Mouse (Mus musculus): ENCODE data around the gene Pced1b.
A peak's percentile ranks its signal among the peaks of the same experiment; 100 is the strongest.
"Not testable (repeated sequence)": the region's sequence is repeated elsewhere in the genome, so short reads cannot be mapped to it uniquely, and the experiment has no call there.

The Pced1b gene

DNA sequence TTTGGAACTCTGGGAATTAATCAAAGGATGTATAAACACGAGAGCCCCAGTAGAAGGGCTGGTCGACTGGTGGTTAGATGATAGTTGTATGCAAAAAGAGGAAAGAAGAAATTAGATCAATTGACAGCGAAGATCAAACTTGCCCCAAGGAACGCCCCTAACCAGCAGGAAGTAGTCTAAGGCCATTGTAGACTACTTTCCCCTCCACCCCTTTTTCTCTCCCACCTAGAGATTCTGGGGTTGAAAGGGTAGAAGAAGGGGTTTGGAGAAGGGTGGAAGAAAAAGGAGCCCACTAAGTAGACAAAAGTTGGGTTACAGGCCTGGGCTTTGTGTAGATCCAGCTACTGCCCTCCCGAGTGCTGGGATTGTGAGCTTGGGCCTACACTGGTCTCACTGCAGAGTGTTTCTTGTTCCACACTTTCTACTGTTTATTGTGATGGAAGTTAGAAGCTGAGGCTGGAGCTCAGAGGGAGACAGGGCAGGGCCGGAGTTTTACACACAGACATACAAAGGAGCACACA lies 125.8 kb downstream of the Pced1b start:
- DNase-seq (ENCODE audit: low spot score in 2 of 2) = no peak

DNA sequence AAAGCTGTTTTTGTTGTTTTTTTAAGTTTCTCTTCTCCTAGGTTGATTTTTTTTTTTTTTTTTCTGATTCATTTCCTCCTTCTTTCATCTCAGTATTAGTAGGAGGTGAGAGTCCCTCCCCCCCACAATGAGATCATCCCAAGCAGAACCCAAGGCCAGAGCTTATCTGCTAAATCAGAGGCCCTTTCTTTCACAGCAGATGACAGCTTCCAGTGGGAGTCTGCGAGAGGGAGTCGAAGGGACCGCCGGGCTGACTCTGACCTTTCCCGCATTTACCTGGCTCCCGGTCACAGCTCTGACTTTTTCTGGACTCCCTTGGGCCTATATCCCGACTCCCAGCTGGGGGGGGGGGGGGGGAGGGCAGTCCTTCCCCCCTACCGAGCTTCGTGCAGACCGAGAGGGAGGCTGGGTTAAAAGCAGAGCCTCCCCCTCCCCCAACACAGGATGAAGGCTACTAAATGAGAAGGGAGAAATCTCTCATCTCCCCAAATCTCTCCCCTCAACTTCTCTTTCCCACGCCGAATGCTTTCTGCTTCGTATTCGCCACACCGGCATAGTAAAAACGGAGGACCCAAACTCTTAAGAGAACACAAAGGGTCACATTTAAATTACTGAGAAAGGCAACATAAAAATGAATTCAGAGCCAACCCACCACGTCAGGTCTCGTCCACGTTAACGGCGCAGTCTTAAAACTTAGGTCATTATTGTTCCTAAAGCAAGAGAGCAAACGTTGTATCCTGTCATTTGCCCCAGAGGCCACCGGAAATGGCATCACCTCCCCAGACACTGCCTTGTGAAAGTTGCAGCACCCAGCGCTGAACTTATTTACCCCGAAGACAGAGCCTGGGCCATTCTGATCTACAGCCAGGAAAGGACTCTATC lies 126.5 kb downstream of the Pced1b start:
- peak in 1 of 2 experiments; percentile 46 for DNase-seq (ENCODE audit: low spot score in 2 of 2)

DNA sequence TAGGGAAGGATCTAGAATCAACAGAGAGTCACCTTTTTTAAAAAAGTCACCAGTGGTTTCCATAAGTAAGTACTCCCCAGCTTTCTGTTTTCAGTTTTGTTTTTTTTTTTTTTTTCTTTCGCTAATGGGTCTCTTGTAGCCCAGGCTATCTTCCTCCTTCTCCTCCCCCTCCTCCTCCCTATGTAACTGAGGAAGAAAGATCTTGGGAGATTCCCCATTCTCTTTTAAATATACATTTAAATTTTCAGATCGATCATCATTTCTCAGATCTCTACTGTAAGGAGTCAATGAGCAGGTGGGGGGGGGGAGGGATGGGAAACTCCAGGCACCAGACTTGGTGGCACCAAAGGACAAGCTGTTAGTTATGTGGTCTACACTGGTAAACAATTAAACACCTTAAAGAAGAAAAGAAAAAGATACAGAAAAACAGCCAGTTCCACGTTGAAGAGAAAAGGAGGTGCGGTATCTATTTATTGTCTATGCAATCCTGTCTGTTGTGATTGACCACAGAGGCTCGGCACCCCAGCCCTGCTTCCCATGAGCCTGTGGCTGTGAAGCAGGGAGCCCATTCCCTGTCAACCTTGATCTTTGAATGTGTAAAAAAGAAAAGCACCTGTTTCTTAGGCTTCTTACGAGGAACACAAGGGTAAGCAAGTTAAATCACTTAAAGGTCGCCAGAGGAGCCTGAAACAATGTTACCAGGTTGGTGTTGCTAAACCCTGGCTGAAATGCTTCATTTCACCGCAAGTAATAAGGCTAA lies 127.4 kb downstream of the Pced1b start:
- DNase-seq (ENCODE audit: low spot score in 2 of 2) = no peak

DNA sequence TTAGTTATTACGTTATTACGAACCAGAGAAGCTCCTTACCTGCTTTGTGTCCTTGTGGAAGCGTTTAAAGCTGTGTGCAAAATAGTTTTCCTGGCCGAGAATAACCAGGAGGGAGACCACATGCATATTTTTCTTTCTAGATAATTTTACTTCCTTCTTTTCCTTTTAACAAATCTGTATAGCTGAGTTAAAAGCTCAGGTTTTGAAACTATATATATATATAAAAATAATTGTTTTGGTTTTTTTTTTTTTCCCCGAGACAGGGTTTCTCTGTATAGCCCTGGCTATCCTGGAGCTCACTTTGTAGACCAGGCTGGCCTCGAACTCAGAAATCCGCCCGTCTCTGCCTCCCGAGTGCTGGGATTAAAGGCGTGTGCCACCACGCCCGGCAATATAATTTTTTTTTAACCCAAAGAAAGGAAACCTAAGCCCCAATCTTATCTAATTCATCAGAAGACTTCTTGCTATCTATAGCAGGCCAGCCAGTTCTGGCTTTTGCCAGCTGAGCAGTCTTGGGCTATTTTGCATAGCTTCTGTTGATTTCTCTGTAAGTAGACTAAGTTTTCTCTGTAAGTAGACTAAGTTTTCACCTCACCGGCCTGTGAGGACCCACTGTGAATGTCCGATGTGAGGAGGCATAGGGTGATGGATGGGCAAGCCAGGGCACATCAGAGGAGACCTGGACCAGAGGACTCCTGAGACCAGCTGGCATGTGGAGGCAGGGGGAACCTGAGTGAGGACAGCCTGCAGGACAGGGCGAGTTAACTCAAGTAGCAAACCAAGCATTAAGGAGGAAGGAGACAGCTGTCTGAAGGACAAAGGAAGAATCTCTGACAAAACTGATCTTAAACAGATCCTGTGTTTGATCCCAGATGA lies 128.2 kb downstream of the Pced1b start:
- DNase-seq (ENCODE audit: low spot score in 2 of 2) = no peak

DNA sequence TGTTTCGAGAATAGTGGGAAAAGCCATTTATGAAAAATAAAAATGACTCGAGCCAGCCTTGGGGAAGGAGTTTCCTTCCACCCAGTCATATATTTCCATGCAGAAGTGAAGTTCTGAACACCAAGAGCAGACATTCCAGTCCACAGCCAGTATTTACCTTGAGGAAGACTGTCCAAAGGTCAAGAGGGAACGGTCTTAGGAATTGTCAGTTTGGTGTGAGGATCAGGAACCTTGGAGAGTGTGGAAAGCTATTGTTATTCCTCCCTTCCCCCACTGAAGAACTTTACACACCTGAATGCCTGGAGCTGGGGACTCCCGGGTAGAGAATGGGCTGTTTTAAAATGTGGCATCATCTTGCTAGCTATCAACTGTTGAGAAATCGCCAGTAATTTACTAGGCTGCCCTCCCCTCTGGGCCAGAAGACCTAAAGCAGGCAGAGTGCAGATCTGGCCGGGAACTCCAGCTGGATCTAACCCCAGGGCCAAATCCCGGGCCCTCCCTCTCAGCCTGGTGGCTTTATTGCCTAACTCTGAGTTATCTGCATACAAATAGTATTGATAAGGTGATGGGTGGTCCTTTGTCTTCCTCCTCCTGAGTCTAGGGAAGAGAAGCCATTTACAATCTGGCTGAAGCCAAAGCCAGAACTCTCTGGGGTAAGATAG lies 129.3 kb downstream of the Pced1b start:
- peak in 1 of 2 experiments; percentile 28 for DNase-seq (ENCODE audit: low spot score in 2 of 2)

DNA sequence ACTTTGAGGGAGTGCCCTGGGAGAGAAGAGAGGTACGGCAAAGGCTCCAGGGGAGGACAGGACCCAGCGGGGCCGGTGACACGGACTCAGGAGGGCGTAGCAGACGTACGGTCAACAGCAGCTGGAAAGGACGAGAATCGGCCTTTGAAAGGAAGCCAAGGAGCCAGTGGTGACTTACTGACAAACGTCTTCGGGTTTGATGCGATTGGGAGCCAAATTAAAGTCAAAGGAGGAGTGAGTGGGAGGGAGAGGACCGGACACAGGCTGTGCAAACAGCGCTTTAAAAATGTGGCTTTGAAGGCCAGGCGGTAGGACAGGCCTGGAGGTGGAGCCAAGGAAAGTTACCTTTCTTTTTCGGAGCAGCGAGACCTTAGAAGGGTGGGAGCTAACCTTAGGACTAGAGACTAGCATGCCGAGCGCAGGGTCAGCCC lies 129.9 kb downstream of the Pced1b start:
- DNase-seq (ENCODE audit: low spot score in 2 of 2) = no peak

DNA sequence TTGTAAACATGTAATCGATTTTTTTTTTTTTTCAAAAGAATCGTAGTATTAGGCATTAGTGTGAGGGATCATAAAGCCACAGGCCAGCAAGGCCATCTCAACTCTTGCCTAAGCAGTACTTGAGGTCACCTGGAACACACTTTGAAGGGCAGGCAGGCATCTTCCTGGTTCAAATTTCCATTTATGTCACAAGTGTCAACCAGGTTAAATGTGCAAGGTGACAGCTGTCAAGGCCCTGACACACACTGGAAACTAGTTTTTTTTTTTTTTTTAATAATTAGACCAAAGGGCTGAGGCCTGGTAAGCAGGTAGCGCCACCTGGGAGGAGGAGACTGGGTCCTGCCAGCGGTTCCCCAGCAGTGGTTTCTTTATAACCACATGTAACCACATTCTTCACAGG lies 131.2 kb downstream of the Pced1b start:
- DNase-seq (ENCODE audit: low spot score in 2 of 2) = no peak

DNA sequence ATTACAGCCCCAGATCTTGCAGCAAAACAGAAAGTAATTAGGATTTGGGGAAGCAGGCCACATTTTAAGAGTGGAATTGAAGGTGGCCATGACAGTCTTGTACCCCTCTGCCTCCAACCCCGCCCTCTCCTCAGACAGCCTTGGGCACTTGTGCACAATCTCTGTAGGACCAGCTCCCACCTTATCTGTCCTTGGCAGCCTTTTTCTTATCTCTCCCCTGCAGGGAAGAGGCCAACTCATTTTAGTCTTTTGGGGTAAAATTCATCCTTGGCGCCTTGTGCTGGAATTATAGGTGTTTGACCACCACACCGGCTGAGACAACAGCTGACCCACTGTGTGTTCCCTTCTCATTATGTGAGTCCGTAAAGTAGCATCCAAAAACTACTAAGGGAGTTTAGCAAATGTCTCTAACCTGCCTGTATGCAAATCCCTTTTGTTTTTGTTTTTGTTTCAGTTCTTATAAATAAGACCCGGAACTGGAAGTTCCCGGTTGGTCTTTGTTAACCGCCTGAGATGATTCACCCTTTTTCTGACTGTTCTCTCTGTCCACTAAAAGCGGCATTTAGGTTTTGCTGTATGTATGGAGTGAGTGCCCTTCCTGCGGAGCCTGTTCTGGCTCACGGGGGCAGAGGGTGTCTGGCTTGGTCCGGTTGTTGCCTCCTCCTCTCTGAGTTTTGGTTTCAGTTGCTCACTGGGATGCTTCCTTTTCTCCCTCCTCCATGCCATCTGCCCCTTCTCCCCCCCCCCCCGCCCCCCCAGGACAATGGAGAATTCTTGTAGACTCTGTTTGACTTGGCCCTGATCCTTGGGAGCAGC lies 132.8 kb downstream of the Pced1b start:
- DNase-seq (ENCODE audit: low spot score in 2 of 2) = no peak

DNA sequence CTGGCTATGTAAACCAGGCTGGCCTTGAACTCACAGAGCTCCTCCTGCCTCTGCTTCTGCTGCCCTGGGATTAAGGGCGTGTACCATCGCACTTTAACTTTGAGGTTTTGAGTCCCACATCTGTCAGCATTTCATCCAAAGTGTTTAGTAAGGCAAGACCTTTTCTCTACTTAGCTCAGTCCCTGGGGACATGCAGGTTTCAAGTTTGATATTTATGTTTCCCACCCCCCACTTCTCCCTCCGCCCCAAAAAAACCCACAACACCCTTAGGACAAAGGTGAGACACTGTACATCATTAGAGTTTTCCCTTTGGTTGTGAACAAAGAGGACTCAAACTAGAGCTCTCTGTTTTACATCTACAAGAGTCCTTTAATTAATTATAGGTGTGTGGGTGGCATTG lies 135.7 kb downstream of the Pced1b start:
- no peak for DNase-seq (ENCODE audit: low spot score in 2 of 2)

DNA sequence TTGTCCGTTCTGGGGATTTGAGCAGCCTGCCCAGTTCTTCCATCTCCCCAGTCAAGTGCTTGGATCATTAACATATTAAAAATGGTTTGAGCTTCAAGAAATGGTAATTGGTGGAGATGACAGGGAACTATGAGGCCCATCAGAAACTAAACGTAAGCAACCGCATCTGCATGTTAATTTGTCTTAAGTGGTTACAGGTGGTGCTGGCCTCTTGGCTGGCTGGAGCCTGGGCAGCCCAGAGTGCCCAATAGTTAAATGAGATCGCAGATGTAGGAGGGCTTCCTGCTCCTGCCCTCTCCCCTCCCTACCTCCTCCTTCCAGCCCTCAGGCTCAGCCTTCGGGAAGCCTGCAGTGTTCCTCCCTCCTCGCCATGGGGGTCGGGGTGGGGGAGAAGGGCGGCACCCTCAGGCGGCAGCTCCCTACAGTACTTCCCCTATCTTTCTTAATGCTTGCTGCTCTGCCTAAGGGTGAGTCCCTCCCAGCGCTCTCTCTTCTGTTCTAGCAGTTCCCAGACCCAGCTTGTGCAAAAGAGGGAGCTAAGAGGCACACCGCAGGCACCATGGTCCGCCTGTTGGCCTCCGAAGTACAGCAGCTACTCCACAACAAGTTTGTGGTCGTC lies 136.7 kb downstream of the Pced1b start:
- DNase-seq (ENCODE audit: low spot score in 2 of 2) = no peak

DNA sequence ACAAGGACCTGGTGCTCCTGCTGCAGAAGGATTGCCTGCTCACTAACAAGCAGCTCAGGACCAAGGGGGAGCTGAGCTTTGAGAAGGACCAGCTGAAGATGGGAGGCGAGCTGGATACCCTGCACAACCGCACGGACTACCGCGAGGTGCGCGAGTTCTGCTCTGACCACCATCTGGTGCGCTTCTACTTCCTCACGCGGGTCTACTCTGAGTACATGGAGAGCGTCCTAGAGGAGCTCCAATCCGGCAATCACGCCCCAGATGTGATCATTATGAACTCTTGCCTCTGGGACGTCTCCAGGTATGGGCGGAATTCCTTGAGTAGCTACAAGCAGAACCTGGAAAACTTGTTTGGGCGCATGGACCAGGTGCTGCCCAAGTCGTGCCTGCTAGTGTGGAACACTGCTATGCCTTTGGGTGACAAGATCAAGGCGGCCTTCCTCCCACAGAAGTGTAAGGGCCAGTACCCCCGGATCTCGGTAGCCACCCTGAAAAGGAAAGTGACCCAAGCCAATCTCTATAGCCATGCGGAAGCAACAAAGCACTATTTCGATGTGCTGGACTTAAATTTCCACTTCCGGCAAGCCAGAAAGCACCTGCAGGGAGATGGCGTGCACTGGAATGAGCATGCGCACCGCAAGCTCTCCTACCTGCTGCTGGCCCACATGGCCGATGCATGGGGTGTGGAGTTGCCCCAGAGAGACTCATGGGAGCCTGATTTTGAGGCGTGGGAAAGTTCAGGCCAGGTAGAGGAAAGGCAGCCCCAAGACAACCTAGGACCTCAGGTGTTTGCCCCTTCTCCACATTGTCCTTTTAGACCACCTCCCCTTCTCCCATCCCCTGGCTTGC lies 137.5 kb downstream of the Pced1b start:
- no peak for DNase-seq (ENCODE audit: low spot score in 2 of 2)

DNA sequence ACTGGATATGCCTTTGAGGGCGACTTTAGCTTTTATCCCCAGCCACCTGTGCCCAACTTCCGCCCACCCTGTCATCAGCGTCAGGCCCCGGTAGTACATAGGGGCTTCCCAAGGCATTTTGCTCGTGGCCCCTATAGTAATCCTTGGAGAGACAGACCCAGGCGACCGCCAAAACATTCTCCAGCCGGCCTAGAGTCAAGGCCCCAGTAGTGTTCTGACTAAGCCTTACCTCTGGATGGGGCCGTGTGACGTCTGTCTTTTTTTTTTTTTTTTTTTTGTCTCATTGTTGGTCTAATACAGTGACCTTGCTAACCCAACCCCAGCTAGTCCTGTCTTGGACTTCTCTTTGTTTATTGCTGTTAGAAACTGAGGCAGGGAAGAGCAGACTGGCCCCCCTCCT lies 138.3 kb downstream of the Pced1b start:
- DNase-seq (ENCODE audit: low spot score in 2 of 2) = not testable (repeated sequence)

DNA sequence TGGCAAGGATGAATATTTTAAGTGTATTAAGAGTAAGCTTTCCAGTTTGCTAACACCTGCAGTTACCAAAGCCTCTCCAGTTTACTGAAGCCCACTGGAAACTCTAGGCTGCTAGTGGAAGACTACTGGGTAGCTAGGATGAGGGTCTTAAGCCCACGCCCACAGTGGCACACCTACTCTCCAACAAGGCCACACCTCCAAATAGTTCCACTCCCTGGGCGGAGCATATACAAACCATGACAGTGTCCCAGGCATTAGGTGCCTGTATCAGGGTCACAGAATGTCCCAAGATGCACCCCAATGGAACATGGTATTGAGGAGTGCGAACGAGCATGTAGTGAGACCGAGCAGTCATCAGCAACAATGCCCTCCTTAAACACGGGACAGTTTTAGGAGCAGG lies 140.9 kb downstream of the Pced1b start:
- no peak for DNase-seq (ENCODE audit: low spot score in 2 of 2)

DNA sequence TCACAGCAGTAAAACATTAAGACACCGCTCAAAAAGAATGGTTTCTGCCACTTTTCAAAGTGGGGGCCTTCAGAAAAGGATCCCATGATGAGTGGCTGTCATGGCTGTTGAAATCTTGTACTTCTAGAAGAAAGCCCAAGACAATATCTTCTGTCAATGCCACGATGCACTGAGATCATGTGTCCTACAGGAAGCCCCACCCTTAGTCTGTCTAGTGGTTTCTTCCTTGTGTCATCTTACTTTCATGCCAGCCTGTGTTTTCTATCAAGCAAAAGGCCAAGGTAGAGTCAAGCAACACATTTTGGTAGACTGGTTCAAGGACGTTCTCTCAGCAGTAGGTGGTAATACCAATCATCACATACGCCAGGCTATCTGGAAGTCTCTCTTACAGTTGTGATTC lies 142.7 kb downstream of the Pced1b start:
- DNase-seq (ENCODE audit: low spot score in 2 of 2) = no peak

DNA sequence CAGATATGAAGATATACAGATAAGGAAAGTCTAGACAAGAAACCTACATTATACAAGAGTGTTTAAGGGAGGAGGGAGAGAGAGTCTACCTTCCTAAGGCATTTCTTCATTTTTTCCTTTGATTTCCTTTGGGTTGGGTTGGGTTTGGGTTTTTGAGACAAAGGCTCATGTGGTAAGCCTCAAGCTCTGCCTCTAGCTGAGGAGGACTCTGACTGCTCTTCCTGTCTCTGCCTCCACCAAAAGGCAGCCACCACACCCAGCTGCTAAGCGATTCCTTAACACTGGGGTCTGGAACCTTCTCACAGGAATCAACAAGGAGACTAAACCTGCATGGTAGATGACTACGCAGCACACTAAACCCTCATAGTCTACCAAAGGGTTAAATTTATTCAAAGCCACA lies 143.9 kb downstream of the Pced1b start:
- DNase-seq (ENCODE audit: low spot score in 2 of 2) = no peak

DNA sequence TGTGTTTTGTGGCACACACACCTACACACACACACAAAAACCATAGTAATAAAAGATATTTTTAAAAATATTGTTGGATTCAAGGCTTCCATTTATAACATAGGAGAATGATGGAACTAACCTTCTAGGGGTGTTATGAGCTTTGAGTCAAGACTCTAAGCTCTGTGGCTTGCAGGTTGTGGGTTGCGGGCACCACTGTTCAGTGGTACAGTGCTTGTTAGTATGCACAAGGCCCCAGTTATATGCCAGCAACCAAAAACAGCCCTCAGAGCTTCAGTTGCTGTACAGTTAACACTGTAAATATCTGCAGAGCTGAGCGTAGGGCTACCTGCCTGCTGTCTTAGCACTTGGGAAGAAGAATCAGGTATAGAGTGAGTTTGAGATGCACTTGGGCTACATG lies 144.5 kb downstream of the Pced1b start:
- no peak for DNase-seq (ENCODE audit: low spot score in 2 of 2)

DNA sequence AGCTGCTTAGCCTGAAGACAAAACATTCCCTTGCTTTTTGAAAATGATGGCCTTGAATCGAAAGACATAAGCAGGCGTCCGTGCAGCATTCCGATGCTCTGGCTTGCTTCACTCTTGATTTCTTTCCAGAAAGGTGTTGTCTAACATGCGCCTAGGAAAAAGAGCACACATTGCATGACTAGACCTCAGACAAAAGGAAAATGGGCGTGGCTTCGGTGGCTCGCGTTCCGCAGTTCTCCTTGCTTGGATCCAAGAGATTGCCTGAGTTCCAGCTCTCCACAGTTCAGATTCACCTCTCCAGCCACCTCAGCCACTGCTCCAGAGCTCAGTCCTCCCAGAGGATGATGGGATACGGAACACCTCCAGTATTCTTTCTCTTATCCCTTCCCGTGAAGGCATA lies 147.7 kb downstream of the Pced1b start:
- DNase-seq (ENCODE audit: low spot score in 2 of 2) = no peak

DNA sequence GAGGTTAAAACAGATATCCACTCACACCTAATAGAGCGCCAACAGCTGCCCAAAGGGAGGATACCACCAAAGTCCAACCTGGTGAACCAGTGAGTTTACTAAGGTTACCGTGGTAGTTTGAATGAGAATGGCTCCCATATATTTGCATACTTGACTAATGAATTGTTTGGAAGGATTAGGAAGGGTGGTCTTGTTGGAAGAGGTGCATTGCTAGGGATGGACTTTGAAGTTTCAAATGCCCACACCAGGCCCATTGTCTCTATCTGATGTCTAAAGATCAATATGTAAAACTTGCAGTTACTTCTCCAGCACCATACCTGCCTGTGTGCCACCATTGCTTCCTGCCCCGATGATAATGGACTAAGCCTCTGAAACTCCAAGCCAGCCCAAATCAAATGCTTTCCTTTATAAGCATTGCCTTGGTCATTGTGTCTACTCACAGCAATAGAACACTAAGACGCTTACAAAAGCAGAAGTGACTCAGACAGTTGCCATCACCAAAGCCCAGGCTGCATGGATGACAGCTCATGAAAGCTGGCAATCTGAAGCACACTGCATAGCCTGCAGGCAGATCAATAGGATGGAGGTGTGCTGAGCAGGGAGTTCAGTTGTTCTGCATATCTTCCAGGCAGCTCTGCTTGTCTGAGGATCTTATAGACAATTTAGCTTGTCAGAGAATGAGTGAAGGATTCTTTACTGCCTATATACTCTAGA lies 149.8 kb downstream of the Pced1b start:
- DNase-seq (ENCODE audit: low spot score in 2 of 2) = no peak
